Mouse (Mus musculus) neutrophil, adult 5-6 weeks (primary cell): Measurements from ENCODE around the gene Oas2. TPM values are rescaled to one million over a fixed set of nuclear protein-coding genes. Genes with fewer than 3 reads are reported as not detected.

Experiments
- ATAC-seq: fragments of 151-379, 151-347 bp; 2 replicates; pipeline ENCODE4 v1.8.0; 2017; ENCODE audit warnings: mild to moderate bottlenecking, moderate TSS enrichment; ENCODE audit not compliant: insufficient number of reproducible peaks, poor library complexity, low FRiP score, severe bottlenecking; ENCODE audit errors: extremely low read depth
- total RNA-seq: library from RNA; stranded (forward); fragments of 200-1000 nt; gene quantifications from 2 replicates; pipeline ENCODE4 v1.2.3, GENCODE M21; 2017

Gene Oas2
- total RNA-seq, 1 experiment from 2014 or later = 57.1 TPM

GRCm38 (mm10) chr5:120742125-120742524, 7.5 kb downstream of the Oas2 start:
- ATAC-seq = peak; percentile 49; the same call in 1 of the 2 replicates

GRCm38 (mm10) chr5:120734380-120734990, 15.2 kb downstream of the Oas2 start:
- no peak for ATAC-seq

- ATAC-seq = no peak
These were observed 16.0 kb downstream of the Oas2 start for GRCm38 (mm10) chr5:120733696-120734095.

GRCm38 (mm10) chr5:120732740-120733139, 16.9 kb downstream of the Oas2 start:
- ATAC-seq = no peak

GRCm38 (mm10) chr5:120729319-120729718, 20.3 kb downstream of the Oas2 start:
- no peak for ATAC-seq

- no peak for ATAC-seq
These were observed 23.7 kb downstream of the Oas2 start for GRCm38 (mm10) chr5:120725811-120726455.

- ATAC-seq = no peak
These were observed 28.6 kb downstream of the Oas2 start for GRCm38 (mm10) chr5:120721005-120721404.

- ATAC-seq = no peak
These were observed 30.9 kb downstream of the Oas2 start for GRCm38 (mm10) chr5:120718600-120719378.

GRCm38 (mm10) chr5:120717136-120717535, 32.5 kb downstream of the Oas2 start:
- ATAC-seq = no peak

GRCm38 (mm10) chr5:120714314-120714713, 35.3 kb downstream of the Oas2 start:
- ATAC-seq = peak; percentile 59

GRCm38 (mm10) chr5:120712721-120713120, 36.9 kb downstream of the Oas2 start:
- ATAC-seq = no peak

GRCm38 (mm10) chr5:120711827-120712226, 37.8 kb downstream of the Oas2 start, which contains the start of gene Dtx1:
Gene Dtx1 (minus strand): TSS chr5:120711927.
- no peak for ATAC-seq

GRCm38 (mm10) chr5:120711416-120711815, 38.2 kb downstream of the Oas2 start:
- peak; percentile 55 for ATAC-seq

GRCm38 (mm10) chr5:120710826-120711248, 38.8 kb downstream of the Oas2 start:
- no peak for ATAC-seq

- ATAC-seq = no peak
These were observed 39.4 kb downstream of the Oas2 start for GRCm38 (mm10) chr5:120710161-120710825.

- no peak for ATAC-seq
These were observed 42.7 kb downstream of the Oas2 start for GRCm38 (mm10) chr5:120706976-120707375.

- ATAC-seq = no peak
These were observed 43.1 kb downstream of the Oas2 start for GRCm38 (mm10) chr5:120706541-120706940.

- ATAC-seq = peak; percentile 37; the same call in 1 of the 2 replicates
These were observed 45.2 kb downstream of the Oas2 start for GRCm38 (mm10) chr5:120704421-120704820.

- ATAC-seq = no peak
These were observed 46.0 kb downstream of the Oas2 start for GRCm38 (mm10) chr5:120703660-120704059.
